Mouse (Mus musculus) heart, postnatal 14 days (tissue): ENCODE measurements around the gene Ptprm. TPM values are rescaled to one million over a fixed set of nuclear protein-coding genes. Genes with fewer than 3 reads are reported as not detected.

ENCODE experiments used
- DNase-seq, 2 experiments: peaks; one replicate each; pipeline ENCODE4 v3.0.0; 2021 to 2022
- intact Hi-C: fragments of 180-260 bp; cut with DNase I; formaldehyde crosslinking; loops from one replicate; pipeline ENCODE4 v1.15.1; 2025
- long read RNA-seq, 2 experiments: library from polyadenylated mRNA; stranded (forward); transcript quantifications; one replicate each; pipeline ENCODE4 v2.0.0; 2021
- total RNA-seq, 2 experiments: library from RNA; stranded (reverse); gene quantifications; 2 replicates each; pipeline ENCODE4 v1.2.3; 2021

Ptprm gene
- total RNA-seq, result 100 to 1,000 TPM; 100 to 104 TPM
- long read RNA-seq, experiment 1, full-length matches to known transcripts, result 13 of 41 reads
- long read RNA-seq, experiment 1, partial matches to known transcripts, result 14 of 41 reads
- long read RNA-seq, experiment 1, other reads (novel, unspliced or antisense), result 14 of 41 reads
- long read RNA-seq, experiment 2, full-length matches to known transcripts, result 18 of 45 reads
- long read RNA-seq, experiment 2, partial matches to known transcripts, result 11 of 45 reads
- long read RNA-seq, experiment 2, other reads (novel, unspliced or antisense), result 16 of 45 reads

DNA sequence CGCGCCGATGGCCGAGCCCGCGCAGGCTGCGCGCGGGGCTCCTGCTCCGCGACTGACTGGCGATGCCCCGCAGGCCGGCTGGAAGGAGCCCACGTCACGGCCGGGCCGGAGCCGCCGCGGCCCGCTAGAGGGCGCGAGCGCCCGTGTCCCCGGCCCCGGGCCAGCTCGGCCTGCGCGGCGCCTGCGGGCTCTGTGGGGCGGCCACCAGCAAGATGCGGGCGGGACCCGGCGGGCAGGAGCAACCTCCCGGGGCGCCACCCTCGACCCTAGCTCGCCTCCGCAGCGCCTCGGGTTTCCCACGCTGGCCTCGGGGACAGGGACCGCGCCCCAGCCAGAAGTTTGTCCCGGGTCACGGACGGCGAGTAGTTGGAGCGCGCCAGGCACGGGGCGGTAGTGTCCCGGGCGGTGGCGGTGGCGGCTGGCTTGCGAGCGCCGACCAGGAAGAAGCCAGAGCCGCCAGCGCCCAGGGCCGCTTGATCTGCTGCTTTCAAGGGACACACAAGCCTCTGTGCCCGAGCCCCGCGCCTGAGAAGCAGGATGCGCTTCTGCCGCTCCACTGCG lies at the start of gene Ptprm:
Ptprm (minus strand) TSS at position 7 of the 561 bp plus-strand sequence.
- intact Hi-C loops, result loop anchor here (1.0 to 10.0 kb wide), 11 partner anchors 42 to 670 kb away; no protein-coding TSS in a partner anchor
- peak; percentile 90 to 94 for DNase-seq

- intact Hi-C loops, result no loop called here
- DNase-seq, result no peak
Observed at GRCm38 (mm10) chr17:67396205-67396604, 41.9 kb upstream of the Ptprm start.

DNA sequence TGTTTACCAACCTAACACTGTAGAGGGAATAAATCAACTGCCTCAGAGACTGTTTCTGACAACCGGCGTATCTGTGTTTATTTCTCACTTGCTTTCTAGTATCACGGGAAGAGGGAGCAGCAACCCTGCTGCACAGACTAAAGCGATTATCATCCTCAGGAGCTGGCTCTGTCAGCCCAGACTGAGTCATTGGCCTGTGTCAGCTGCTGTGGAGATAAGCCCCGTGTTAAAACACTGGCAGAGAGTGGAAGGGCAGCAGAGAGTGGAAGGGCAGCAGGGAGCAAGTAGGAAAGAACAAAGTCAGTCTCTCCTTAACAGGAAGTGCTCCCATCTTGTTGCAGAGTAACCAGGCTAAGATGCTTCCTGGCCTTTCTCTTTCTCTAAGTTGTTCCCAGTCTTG lies 36.6 kb upstream of the Ptprm start:
- intact Hi-C loops, result no loop called here

GRCm38 (mm10) chr17:67388171-67388570 lies 33.9 kb upstream of the Ptprm start:
- intact Hi-C loops, result no loop called here
- DNase-seq, result no peak

More for the DNA sequence above, 36.6 kb upstream of the Ptprm start:
- peak in 1 of 2 experiments; percentile 6 for DNase-seq

GRCm38 (mm10) chr17:67385286-67385685 lies 31.0 kb upstream of the Ptprm start:
- DNase-seq, result no peak
- intact Hi-C loops, result no loop called here

- intact Hi-C loops, result no loop called here
- DNase-seq, result no peak
Observed at GRCm38 (mm10) chr17:67383635-67384034, 29.4 kb upstream of the Ptprm start.

GRCm38 (mm10) chr17:67381618-67382017 lies 27.4 kb upstream of the Ptprm start:
- intact Hi-C loops, result no loop called here
- no peak for DNase-seq

- DNase-seq, result no peak
- intact Hi-C loops, result no loop called here
Observed at GRCm38 (mm10) chr17:67367866-67368265, 13.6 kb upstream of the Ptprm start.

DNA sequence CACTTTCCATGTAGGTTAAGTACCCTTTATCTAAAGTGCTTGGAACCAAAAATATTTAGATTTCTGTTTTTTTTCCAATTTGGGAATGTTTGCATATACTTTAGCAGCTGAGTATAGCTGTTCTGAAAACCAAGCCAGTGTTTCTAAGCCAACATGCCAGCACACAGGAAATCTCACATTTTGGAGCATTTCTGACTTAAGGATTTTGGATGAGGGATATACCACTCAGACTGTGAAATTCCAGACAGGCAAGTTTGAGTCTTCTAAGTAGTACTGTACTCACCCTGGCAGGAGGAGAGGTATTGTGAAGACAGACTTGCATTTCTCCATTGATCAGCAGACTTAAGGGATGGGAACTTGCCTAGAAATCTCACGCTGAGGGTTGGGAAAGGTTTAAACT lies 10.2 kb upstream of the Ptprm start:
- intact Hi-C loops, result no loop called here
- no peak for DNase-seq

DNA sequence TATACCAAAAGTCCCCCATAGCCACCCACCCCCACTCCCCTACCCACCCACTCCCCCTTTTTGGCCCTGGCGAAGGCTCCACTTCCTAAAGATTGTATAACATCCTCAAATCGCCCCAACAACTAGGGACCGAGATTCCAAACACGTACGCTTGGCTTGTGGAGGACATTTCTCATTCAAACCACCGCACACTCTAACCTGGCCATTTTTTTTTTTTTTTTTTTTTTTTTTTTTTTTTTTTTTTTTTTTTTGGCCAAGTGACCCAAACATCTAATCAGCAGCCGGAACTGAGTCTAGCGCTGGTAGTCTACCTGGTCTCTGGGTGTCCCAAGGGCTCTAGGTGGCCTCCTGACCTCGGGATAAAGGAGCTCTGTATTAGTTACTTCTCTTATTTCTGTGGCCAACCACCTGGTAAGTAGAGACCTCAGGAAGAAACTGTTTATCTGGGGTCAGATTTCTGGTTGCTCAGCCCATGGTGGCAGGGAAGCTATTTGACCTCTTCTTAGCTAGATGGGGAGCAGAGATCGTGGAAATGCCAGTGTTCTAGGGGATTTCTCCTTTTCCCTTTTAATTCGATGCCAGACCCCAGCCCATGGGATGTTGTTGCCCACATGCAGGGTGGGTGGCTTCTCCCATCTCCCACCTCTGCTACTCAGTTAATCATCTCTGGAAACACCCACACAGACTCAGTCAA lies 9.3 kb upstream of the Ptprm start:
- DNase-seq, result no peak
- intact Hi-C loops, result no loop called here

DNA sequence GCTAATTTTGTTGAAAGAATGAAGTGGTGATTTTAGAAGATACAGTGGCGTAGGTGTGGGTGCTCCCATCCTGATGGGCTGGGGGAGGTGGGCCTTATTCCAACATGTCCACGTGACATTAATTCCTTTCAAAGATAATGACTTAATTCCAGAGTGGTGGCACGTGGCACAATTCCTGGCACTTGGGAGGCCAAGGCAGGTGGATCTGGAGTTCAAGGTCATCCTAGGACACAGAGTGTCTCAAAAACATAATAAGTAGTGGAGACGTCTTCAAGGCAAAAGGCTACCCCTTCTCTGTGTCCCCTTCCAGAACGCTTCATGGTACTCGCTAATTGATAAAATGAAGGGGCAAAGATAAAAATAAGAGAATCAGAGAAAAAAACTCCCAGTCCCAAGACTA lies 7.9 kb upstream of the Ptprm start:
- no peak for DNase-seq
- intact Hi-C loops, result no loop called here

- intact Hi-C loops, result no loop called here
- no peak for DNase-seq
Observed at GRCm38 (mm10) chr17:67360606-67361005, 6.3 kb upstream of the Ptprm start.

GRCm38 (mm10) chr17:67359578-67359977 lies 5.3 kb upstream of the Ptprm start:
- intact Hi-C loops, result loop anchor here (5.0 to 10.0 kb wide), 3 partner anchors 308 to 675 kb away; no protein-coding TSS in a partner anchor
- DNase-seq, result no peak

DNA sequence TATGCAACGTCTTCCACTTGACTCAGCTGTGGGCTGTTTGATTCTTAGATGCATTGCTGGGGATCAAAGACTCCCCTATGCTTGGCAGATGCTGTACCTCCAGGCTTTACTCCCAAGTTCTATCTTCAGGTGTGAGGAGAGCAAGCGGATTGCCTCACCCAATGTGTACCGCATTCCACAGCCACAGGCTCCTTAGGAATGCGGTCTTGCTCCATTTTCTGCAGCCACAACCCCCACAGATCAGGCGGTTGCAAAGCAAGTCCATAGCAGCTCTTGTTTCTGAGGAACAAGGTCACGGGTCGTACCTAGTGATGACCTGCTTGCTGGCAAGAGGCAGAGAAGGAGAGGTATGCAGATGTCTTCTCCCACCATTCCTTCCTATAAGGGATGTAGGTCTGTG lies 4.3 kb upstream of the Ptprm start:
- intact Hi-C loops, result loop anchor here (5.0 to 10.0 kb wide), 3 partner anchors 309 to 674 kb away; no protein-coding TSS in a partner anchor

DNA sequence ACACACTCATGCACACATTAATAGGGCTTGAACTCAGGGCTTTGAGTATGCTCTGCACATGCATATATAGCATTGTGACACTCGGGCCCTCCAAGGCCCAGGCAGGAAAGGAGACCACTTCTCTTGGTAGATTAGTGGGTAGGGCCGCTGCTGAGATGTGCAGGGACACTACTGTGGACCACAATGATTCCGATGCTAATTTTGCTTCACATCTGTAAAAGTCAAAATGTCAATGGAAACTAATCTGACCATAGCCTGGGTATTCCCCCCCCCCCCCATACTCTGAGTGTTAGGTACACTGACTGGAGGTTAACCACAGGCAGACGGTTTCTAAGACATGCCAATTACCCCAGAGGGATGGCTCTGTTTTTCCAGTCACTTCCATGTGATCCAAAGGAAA lies 2.9 kb upstream of the Ptprm start:
- no peak for DNase-seq
- intact Hi-C loops, result loop anchor here (5.0 to 10.0 kb wide), 3 partner anchors 310 to 672 kb away; no protein-coding TSS in a partner anchor

More for the DNA sequence above, 4.3 kb upstream of the Ptprm start:
- no peak for DNase-seq

GRCm38 (mm10) chr17:67355251-67355650 lies 994 bp upstream of the Ptprm start:
- intact Hi-C loops, result loop anchor here (2.0 to 10.0 kb wide), 5 partner anchors 158 to 670 kb away; no protein-coding TSS in a partner anchor

DNA sequence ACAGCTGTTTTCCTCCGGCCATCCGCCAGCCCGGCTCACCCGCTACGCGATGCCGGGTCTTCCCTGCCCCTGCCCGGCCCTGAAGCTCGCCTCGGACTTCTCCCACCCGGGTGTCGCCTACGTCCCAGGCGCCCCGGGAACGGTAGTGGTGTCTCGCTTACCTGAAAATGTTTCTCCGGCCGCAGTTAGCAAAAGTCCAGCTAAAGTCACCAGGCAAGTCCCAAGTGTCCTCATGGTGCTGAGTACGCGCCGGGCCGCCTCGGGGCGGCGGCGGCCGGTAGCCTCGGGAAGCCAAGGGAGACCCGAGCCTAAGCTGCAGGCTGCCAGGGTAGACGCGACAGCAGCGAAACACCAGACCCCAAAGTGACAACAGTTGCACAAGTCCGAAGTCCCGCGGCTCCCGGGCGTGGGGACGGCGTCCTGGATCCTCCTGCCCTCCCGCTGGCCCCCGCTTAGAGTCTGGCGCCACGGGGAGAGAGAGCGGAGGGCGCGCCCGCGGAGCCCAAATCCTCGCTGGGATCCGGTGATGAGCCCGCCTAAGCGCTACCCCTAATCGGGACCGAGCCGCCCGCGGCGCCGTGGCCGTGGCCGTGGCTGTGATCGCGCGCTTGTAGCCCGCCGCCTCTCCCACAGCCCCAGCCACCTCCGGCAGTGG lies 334 bp downstream of the Ptprm start:
- DNase-seq, result peak; percentile 72 to 74
- intact Hi-C loops, result loop anchor here (1.0 to 10.0 kb wide), 10 partner anchors 42 to 669 kb away; no protein-coding TSS in a partner anchor

More at GRCm38 (mm10) chr17:67355251-67355650, 994 bp upstream of the Ptprm start:
- no peak for DNase-seq

DNA sequence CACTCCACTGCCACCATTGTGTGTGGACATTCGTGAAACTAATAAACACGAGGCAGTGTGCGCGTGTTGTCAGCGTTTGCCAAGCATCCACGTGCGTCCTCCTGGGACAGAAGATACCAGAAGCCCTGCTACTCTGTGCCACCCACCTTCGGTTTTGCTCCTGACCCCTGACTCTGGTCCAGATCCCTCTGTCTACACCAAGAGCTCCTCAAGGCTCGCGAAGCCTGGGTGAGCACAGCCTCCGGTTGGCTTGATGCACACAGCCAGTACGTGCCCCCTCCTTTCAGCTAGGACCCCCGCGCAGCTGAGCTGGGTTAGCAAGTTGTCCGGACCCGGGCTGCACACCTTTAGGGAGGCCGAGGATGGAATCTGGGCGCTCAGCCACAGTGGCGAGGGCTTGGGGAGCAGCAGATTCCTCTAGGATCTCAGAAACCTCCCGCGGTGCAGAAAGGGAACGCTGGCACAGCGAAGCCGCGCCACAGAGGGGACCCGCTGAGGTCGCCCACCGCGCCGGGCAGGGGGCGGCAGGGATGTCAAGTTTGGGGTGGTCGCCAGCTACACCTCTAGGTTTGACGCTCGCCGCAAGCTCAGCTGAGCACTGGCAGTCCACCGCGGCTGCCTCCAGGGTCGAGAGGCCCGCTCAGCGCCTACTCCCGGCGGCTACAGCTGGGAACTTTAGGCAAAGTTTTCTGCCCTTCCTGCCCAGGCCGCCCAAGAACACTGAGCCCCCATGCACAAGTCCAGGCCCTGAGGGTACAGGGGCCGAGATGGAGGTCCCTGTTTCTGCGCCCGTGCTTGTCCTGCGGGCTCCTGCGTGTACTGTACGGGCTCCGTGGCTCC lies 1.1 kb downstream of the Ptprm start:
- intact Hi-C loops, result loop anchor here (5.0 to 10.0 kb wide), 7 partner anchors 41 to 668 kb away; no protein-coding TSS in a partner anchor
- DNase-seq, result peak; percentile 64 to 71

DNA sequence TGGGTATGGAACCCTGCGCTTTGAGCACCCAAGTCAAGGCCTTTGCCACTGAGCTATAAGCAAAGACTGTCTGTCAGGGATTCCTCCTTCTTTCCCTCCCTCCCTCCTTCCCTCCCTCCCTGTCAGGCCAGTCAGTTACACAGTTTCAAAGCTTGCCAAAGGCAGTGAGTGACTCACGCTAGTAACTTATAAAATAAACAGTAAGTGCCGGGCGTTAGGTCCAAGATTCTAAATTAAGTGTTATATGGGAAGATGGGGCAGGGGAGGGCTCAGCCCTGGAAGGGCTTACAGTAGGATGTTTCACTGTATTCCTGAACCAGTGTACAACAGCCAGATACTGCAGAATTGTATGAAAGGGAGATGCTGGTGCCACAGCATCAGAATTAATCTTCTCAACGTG lies 2.8 kb downstream of the Ptprm start:
- intact Hi-C loops, result loop anchor here (5.0 to 10.0 kb wide), 7 partner anchors 39 to 667 kb away; no protein-coding TSS in a partner anchor
- DNase-seq, result no peak
